Mouse (Mus musculus): ENCODE results near the gene F13a1. TPM values are rescaled to one million over a fixed set of nuclear protein-coding genes. Genes with fewer than 3 reads are reported as not detected.
A peak's percentile ranks its signal among the peaks of the same experiment; 100 is the strongest.

Gene F13a1
- total RNA-seq (2021): 10 to 100 TPM; 26.9 to 30.9 TPM
- long read RNA-seq, experiment 1, transcript F13a1-201 (15 exons, 3,952 nt): major isoform, 8 of 13 reads
- long read RNA-seq, experiment 1, partial matches to known transcripts: 2 of 13 reads
- long read RNA-seq, experiment 1, other reads (novel, unspliced or antisense): 3 of 13 reads
- long read RNA-seq, experiment 2, transcript F13a1-201 (15 exons, 3,952 nt): major isoform, 9 of 15 reads
- long read RNA-seq, experiment 2, partial matches to known transcripts: 1 of 15 reads
- long read RNA-seq, experiment 2, other reads (novel, unspliced or antisense): 4 of 15 reads

- intact Hi-C loops (cut with DNase I): no loop called here
- DNase-seq: peak in 1 of 2 experiments; percentile 19
Measured at GRCm38 (mm10) chr13:37050126-37050525, at the start of gene F13a1. F13a1 (minus strand) TSS chr13:37050244.

GRCm38 (mm10) chr13:37091620-37092019 lies 41.6 kb upstream of the F13a1 start:
- intact Hi-C loops (cut with DNase I): no loop called here
- DNase-seq: no peak

- intact Hi-C loops (cut with DNase I): no loop called here
Measured at GRCm38 (mm10) chr13:37089104-37089503, 39.1 kb upstream of the F13a1 start.

GRCm38 (mm10) chr13:37081506-37082241 lies 31.6 kb upstream of the F13a1 start:
- no peak for DNase-seq
- intact Hi-C loops (cut with DNase I): no loop called here

More at GRCm38 (mm10) chr13:37089104-37089503, 39.1 kb upstream of the F13a1 start:
- DNase-seq: no peak

- intact Hi-C loops (cut with DNase I): no loop called here
- no peak for DNase-seq
Measured at GRCm38 (mm10) chr13:37071390-37071789, 21.3 kb upstream of the F13a1 start.

GRCm38 (mm10) chr13:37070824-37071223 lies 20.8 kb upstream of the F13a1 start:
- intact Hi-C loops (cut with DNase I): no loop called here

GRCm38 (mm10) chr13:37060810-37061209 lies 10.8 kb upstream of the F13a1 start:
- peak; percentile 19 to 32 for DNase-seq
- intact Hi-C loops (cut with DNase I): no loop called here

More at GRCm38 (mm10) chr13:37070824-37071223, 20.8 kb upstream of the F13a1 start:
- DNase-seq: no peak

- intact Hi-C loops (cut with DNase I): no loop called here
- peak in 1 of 2 experiments; percentile 26 for DNase-seq
Measured at GRCm38 (mm10) chr13:37056662-37057061, 6.6 kb upstream of the F13a1 start.

GRCm38 (mm10) chr13:37049631-37050030 lies 413 bp downstream of the F13a1 start:
- intact Hi-C loops (cut with DNase I): no loop called here
- no peak for DNase-seq

GRCm38 (mm10) chr13:37049018-37049417 lies 1.0 kb downstream of the F13a1 start:
- intact Hi-C loops (cut with DNase I): no loop called here
- DNase-seq: no peak

GRCm38 (mm10) chr13:37045005-37045404 lies 5.0 kb downstream of the F13a1 start:
- DNase-seq: peak in 1 of 2 experiments; percentile 32
- intact Hi-C loops (cut with DNase I): no loop called here

GRCm38 (mm10) chr13:37034745-37035144 lies 15.3 kb downstream of the F13a1 start:
- intact Hi-C loops (cut with DNase I): no loop called here
- DNase-seq: no peak

- intact Hi-C loops (cut with DNase I): no loop called here
- DNase-seq: no peak
Measured at GRCm38 (mm10) chr13:37025996-37026579, 24.0 kb downstream of the F13a1 start.

GRCm38 (mm10) chr13:37021575-37021974 lies 28.5 kb downstream of the F13a1 start:
- intact Hi-C loops (cut with DNase I): no loop called here
- DNase-seq: no peak

- no peak for DNase-seq
- intact Hi-C loops (cut with DNase I): no loop called here
Measured at GRCm38 (mm10) chr13:37010771-37011170, 39.3 kb downstream of the F13a1 start.

GRCm38 (mm10) chr13:37006224-37006623 lies 43.8 kb downstream of the F13a1 start:
- intact Hi-C loops (cut with DNase I): no loop called here
- DNase-seq: no peak

GRCm38 (mm10) chr13:36999210-36999705 lies 50.8 kb downstream of the F13a1 start:
- intact Hi-C loops (cut with DNase I): no loop called here

GRCm38 (mm10) chr13:36993593-36993992 lies 56.5 kb downstream of the F13a1 start:
- DNase-seq: no peak
- intact Hi-C loops (cut with DNase I): no loop called here

More at GRCm38 (mm10) chr13:36999210-36999705, 50.8 kb downstream of the F13a1 start:
- DNase-seq: no peak

GRCm38 (mm10) chr13:36988392-36988791 lies 61.7 kb downstream of the F13a1 start:
- DNase-seq: no peak
- intact Hi-C loops (cut with DNase I): no loop called here

- intact Hi-C loops (cut with DNase I): no loop called here
- DNase-seq: no peak
Measured at GRCm38 (mm10) chr13:36973016-36973415, 77.0 kb downstream of the F13a1 start.

- no peak for DNase-seq
- intact Hi-C loops (cut with DNase I): no loop called here
Measured at GRCm38 (mm10) chr13:36972226-36972625, 77.8 kb downstream of the F13a1 start.
